Comparison of ENCODE assay signal across 9 mouse cellular contexts in genomic region chr17:28904546-28905376, GRCm38 (mm10). TPM values are rescaled to one million over a fixed set of nuclear protein-coding genes. Genes with fewer than 3 reads are reported as not detected.
DNase-seq lines count a peak whose midpoint lies in the region; ATAC-seq and TF ChIP-seq lines count a peak whose summit lies in the region.
"Had no signal": no experiment of that assay in that cellular context is flagged by ENCODE, and none has a peak within 500 bp of the region (broad histone marks: within the 10 kb centered on the region; RNA-seq: fewer than 3 reads in every experiment).

No protein-coding gene starts in this region.

- no peak; the same call in 1 of the 2 replicates for ATAC-seq in heart, embryonic 11.5 days (replicated peaks; ENCODE audit: insufficient number of reproducible peaks, low FRiP score, low TSS enrichment)
- 0 out of 2 replicates have a peak, but pooled peaks have one; percentile 51 for ATAC-seq in forebrain, embryonic 12.5 days (ENCODE audit: low FRiP score)
- ATAC-seq in hindbrain, embryonic 15.5 days (ENCODE audit: low FRiP score, low read depth): peak; percentile 93
- peak; percentile 94 for ATAC-seq in midbrain, embryonic 15.5 days (replicated peaks)

- H3K4me3 ChIP-seq in heart, embryonic 11.5 days (ENCODE audit: low read depth, low read length): no peak overlapping the region
- H3K4me3 ChIP-seq in forebrain, embryonic 12.5 days (replicated peaks): no peak overlapping the region
- no peak overlapping the region for H3K4me3 ChIP-seq in hindbrain, embryonic 15.5 days
- no peak overlapping the region for H3K4me3 ChIP-seq in midbrain, embryonic 15.5 days
- no peak overlapping the region for H3K4me3 ChIP-seq in spleen, adult 2 months (ENCODE audit: extremely low read depth, insufficient read depth, insufficient read length)
- H3K4me3 ChIP-seq: myocyte had no signal

- H3K36me3 ChIP-seq in heart, embryonic 11.5 days (ENCODE audit: control insufficient read depth, insufficient read depth, low read length): no peaks in the 10 kb centered on the region
- H3K36me3 ChIP-seq in forebrain, embryonic 12.5 days (replicated peaks): no peaks in the 10 kb centered on the region
- H3K36me3 ChIP-seq in hindbrain, embryonic 15.5 days: no peaks in the 10 kb centered on the region
- no peaks in the 10 kb centered on the region for H3K36me3 ChIP-seq in midbrain, embryonic 15.5 days (replicated peaks)
- H3K36me3 ChIP-seq in spleen, adult 2 months (ENCODE audit: control insufficient read depth, insufficient read depth, low read length): no peaks in the 10 kb centered on the region

- H3K4me2 ChIP-seq in heart, embryonic 11.5 days: no peak overlapping the region
- no peak overlapping the region for H3K4me2 ChIP-seq in forebrain, embryonic 12.5 days
- peak overlapping the region; percentile 2; the same call in 1 of the 2 replicates for H3K4me2 ChIP-seq in hindbrain, embryonic 15.5 days
- peak overlapping the region; percentile 24 for H3K4me2 ChIP-seq in midbrain, embryonic 15.5 days

- no peak for TF ChIP-seq POLR2A in spleen, adult 2 months (IDR thresholded peaks at IDR 0.05; ENCODE audit: low read depth, low read length)

- H3K9me3 ChIP-seq in heart, embryonic 11.5 days (replicated peaks; ENCODE audit: control insufficient read depth, low read length): no peaks in the 10 kb centered on the region
- H3K9me3 ChIP-seq in forebrain, embryonic 12.5 days: no peaks in the 10 kb centered on the region
- H3K9me3 ChIP-seq in hindbrain, embryonic 15.5 days: no peaks in the 10 kb centered on the region
- H3K9me3 ChIP-seq in midbrain, embryonic 15.5 days: no peaks in the 10 kb centered on the region

- TF ChIP-seq CTCF in spleen, adult 2 months (IDR thresholded peaks at IDR 0.05; ENCODE audit: extremely low read depth, insufficient read depth, insufficient read length, insufficient replicate concordance): peak; percentile 70; the same call in 1 of the 2 replicates

- H3K9ac ChIP-seq in heart, embryonic 11.5 days (ENCODE audit: low read depth, low read length): no peak overlapping the region
- H3K9ac ChIP-seq in forebrain, embryonic 12.5 days: no peak overlapping the region; the same call in 1 of the 2 replicates
- peak overlapping the region; percentile 19 for H3K9ac ChIP-seq in hindbrain, embryonic 15.5 days
- H3K9ac ChIP-seq in midbrain, embryonic 15.5 days: peak overlapping the region; percentile 7; the same call in 1 of the 2 replicates

- H3K27me3 ChIP-seq in heart, embryonic 11.5 days (ENCODE audit: control insufficient read depth, insufficient read depth, low read length): peaks cover 14% of the 10 kb centered on the region
- H3K27me3 ChIP-seq in forebrain, embryonic 12.5 days: peaks cover 15% of the 10 kb centered on the region
- peaks cover 4% of the 10 kb centered on the region; the same call in 1 of the 2 replicates for H3K27me3 ChIP-seq in hindbrain, embryonic 15.5 days
- no peaks in the 10 kb centered on the region for H3K27me3 ChIP-seq in midbrain, embryonic 15.5 days (replicated peaks)
- H3K27me3 ChIP-seq in spleen, adult 2 months (ENCODE audit: control insufficient read depth, insufficient read depth, low read length): no peaks in the 10 kb centered on the region; the same call in 1 of the 2 replicates

- no peak overlapping the region for H3K27ac ChIP-seq in heart, embryonic 11.5 days (ENCODE audit: low read depth, low read length)
- H3K27ac ChIP-seq in forebrain, embryonic 12.5 days: peak overlapping the region; percentile 15; the same call in 1 of the 2 replicates
- peak overlapping the region; percentile 79 for H3K27ac ChIP-seq in hindbrain, embryonic 15.5 days (replicated peaks)
- H3K27ac ChIP-seq in midbrain, embryonic 15.5 days: peak overlapping the region; percentile 91
- no peak overlapping the region for H3K27ac ChIP-seq in spleen, adult 2 months (ENCODE audit: insufficient read depth, low read length)

- WGBS in heart, embryonic 11.5 days (ENCODE audit: insufficient replicate concordance): 26% methylated on average over 23 of the region's 23 CpGs
- WGBS in forebrain, embryonic 12.5 days: 33% methylated on average over 23 of the region's 23 CpGs
- 25% methylated on average over 23 of the region's 23 CpGs for WGBS in hindbrain, embryonic 15.5 days
- 22% methylated on average over 23 of the region's 23 CpGs for WGBS in midbrain, embryonic 15.5 days
- WGBS in spleen, adult 2 months: 50% methylated on average over 23 of the region's 23 CpGs

- intact Hi-C loops in left cerebral cortex, postnatal 14 days (cut with DNase I): no loop called here

- H3K4me1 ChIP-seq in heart, embryonic 11.5 days (ENCODE audit: control insufficient read depth, insufficient read depth, low read length): peaks cover 6% of the 10 kb centered on the region
- peaks cover 17% of the 10 kb centered on the region for H3K4me1 ChIP-seq in forebrain, embryonic 12.5 days
- H3K4me1 ChIP-seq in hindbrain, embryonic 15.5 days (replicated peaks): peaks cover 23% of the 10 kb centered on the region
- H3K4me1 ChIP-seq in midbrain, embryonic 15.5 days: peaks cover 20% of the 10 kb centered on the region
- peaks cover 7% of the 10 kb centered on the region; the same call in 1 of the 2 replicates for H3K4me1 ChIP-seq in spleen, adult 2 months (ENCODE audit: control insufficient read depth, insufficient read depth, insufficient read length)

- DNase-seq in heart, adult 8-10 months (ENCODE audit: low spot score): peak; percentile 61
- peak; percentile 37 for DNase-seq in c-Kit-positive CD71-positive TER-119-negative erythroid progenitor cells, embryonic 14.5 days (ENCODE audit: low read depth)
- peak; percentile 69 to 81 for DNase-seq in left cerebral cortex, postnatal 14 days (ENCODE audit: low spot score in 2 of 2)
- peak in 1 of 2 experiments; percentile 51 for DNase-seq in spleen, adult 2 months (ENCODE audit: low read depth in 1 of 2, low spot score in 2 of 2)

RNA-seq across cellular contexts. Expression of gene 4930539E08Rik, which starts 10.4 kb away (rescaled TPM):
- under 1 TPM in 1 of 4 experiments, not detected in 3; 0.06 TPM for total RNA-seq in heart, adult 8-10 months (2022)
- 0.06 TPM in 1 of 2 replicates, not detected in the other for polyA plus RNA-seq in heart, embryonic 11.5 days (2014; fragmentation: Nextera tagmentation; extraction: Ambion mirVana)
- polyA plus RNA-seq in forebrain, embryonic 12.5 days (2016; fragmentation: Nextera tagmentation; extraction: Ambion mirVana): 0.23 TPM in 2 replicates
- polyA plus RNA-seq in hindbrain, embryonic 15.5 days (2015; fragmentation: Nextera tagmentation; extraction: Ambion mirVana): 1.3 and 1.9 TPM in 2 replicates
- 10 to 100 TPM in 1 of 2 experiments, 1 to 10 TPM in 1; 8.3 to 12.4 TPM for total RNA-seq in left cerebral cortex, postnatal 14 days (2021)
- 1.7 and 2.5 TPM in 2 replicates for polyA plus RNA-seq in midbrain, embryonic 15.5 days (2015; fragmentation: Nextera tagmentation; extraction: Ambion mirVana)
- polyA plus RNA-seq in spleen, adult 2 months (2012; rRNA removed): 0.37 and 0.59 TPM in 2 replicates
- polyA plus RNA-seq: myocyte had no signal

RNA-seq across cellular contexts. Expression of gene Pxt1, which starts 38.9 kb away (rescaled TPM):
- total RNA-seq in heart, adult 8-10 months (2022): under 1 TPM in 2 of 4 experiments, not detected in 2; 0.26 to 0.31 TPM
- 0.21 TPM in 1 of 2 replicates, not detected in the other for polyA plus RNA-seq in heart, embryonic 11.5 days (2014; fragmentation: Nextera tagmentation; extraction: Ambion mirVana)
- 0.44 TPM in 1 of 2 replicates, not detected in the other for polyA plus RNA-seq in forebrain, embryonic 12.5 days (2016; fragmentation: Nextera tagmentation; extraction: Ambion mirVana)
- not detected in 2 replicates for polyA plus RNA-seq in hindbrain, embryonic 15.5 days (2015; fragmentation: Nextera tagmentation; extraction: Ambion mirVana)
- not detected for total RNA-seq in left cerebral cortex, postnatal 14 days (2021)
- polyA plus RNA-seq in midbrain, embryonic 15.5 days (2015; fragmentation: Nextera tagmentation; extraction: Ambion mirVana): 0.17 TPM in 1 of 2 replicates, not detected in the other
- polyA plus RNA-seq in spleen, adult 2 months (2012; rRNA removed): 0.18 and 0.28 TPM in 2 replicates
- polyA plus RNA-seq: myocyte had no signal

RNA-seq across cellular contexts. Expression of gene Pnpla1, which starts 46.5 kb away (rescaled TPM):
- total RNA-seq in heart, adult 8-10 months (2022): under 1 TPM in 2 of 4 experiments, not detected in 2; 0.05 to 0.11 TPM
- 0.06 TPM in 1 of 2 replicates, not detected in the other for polyA plus RNA-seq in heart, embryonic 11.5 days (2014; fragmentation: Nextera tagmentation; extraction: Ambion mirVana)
- not detected in 2 replicates for polyA plus RNA-seq in forebrain, embryonic 12.5 days (2016; fragmentation: Nextera tagmentation; extraction: Ambion mirVana)
- polyA plus RNA-seq in hindbrain, embryonic 15.5 days (2015; fragmentation: Nextera tagmentation; extraction: Ambion mirVana): 0.04 TPM in 1 of 2 replicates, not detected in the other
- under 1 TPM; 0.44 to 0.49 TPM for total RNA-seq in left cerebral cortex, postnatal 14 days (2021)
- polyA plus RNA-seq in midbrain, embryonic 15.5 days (2015; fragmentation: Nextera tagmentation; extraction: Ambion mirVana): 0.05 and 0.10 TPM in 2 replicates
- polyA plus RNA-seq in spleen, adult 2 months (2012; rRNA removed): 0.02 TPM in 1 of 2 replicates, not detected in the other
- polyA plus RNA-seq: myocyte had no signal

RNA-seq across cellular contexts. Expression of gene Kctd20, which starts 47.0 kb away (rescaled TPM):
- total RNA-seq in heart, adult 8-10 months (2022): 10 to 100 TPM; 33.5 to 58.8 (median 54.0) TPM
- polyA plus RNA-seq in heart, embryonic 11.5 days (2014; fragmentation: Nextera tagmentation; extraction: Ambion mirVana): 60.0 and 69.6 TPM in 2 replicates
- 127 and 129 TPM in 2 replicates for polyA plus RNA-seq in forebrain, embryonic 12.5 days (2016; fragmentation: Nextera tagmentation; extraction: Ambion mirVana)
- polyA plus RNA-seq in hindbrain, embryonic 15.5 days (2015; fragmentation: Nextera tagmentation; extraction: Ambion mirVana): 84.7 and 85.0 TPM in 2 replicates
- total RNA-seq in left cerebral cortex, postnatal 14 days (2021): 10 to 100 TPM; 81.0 to 85.9 TPM
- 91.1 and 93.9 TPM in 2 replicates for polyA plus RNA-seq in midbrain, embryonic 15.5 days (2015; fragmentation: Nextera tagmentation; extraction: Ambion mirVana)
- 27.4 and 58.3 TPM in 2 replicates for polyA plus RNA-seq in spleen, adult 2 months (2012; rRNA removed)

Comparison
In these comparisons a context has a peak if more than half of its experiments do, and no peak if none do; other contexts are left out.
1. H3K27ac ChIP-seq: peak in forebrain, embryonic 12.5 days (single experiment), hindbrain, embryonic 15.5 days (single experiment) and midbrain, embryonic 15.5 days (single experiment); none in heart, embryonic 11.5 days (single experiment) and spleen, adult 2 months (single experiment).
2. H3K4me2 ChIP-seq: peak in hindbrain, embryonic 15.5 days (single experiment) and midbrain, embryonic 15.5 days (single experiment); none in heart, embryonic 11.5 days (single experiment) and forebrain, embryonic 12.5 days (single experiment).
3. H3K9ac ChIP-seq: peak in hindbrain, embryonic 15.5 days (single experiment) and midbrain, embryonic 15.5 days (single experiment); none in heart, embryonic 11.5 days (single experiment) and forebrain, embryonic 12.5 days (single experiment).